Mouse (Mus musculus): ENCODE data around the gene Rela.

- TF ChIP-seq EP300 (IDR thresholded peaks at IDR 0.05), result no peak
- no peak for TF ChIP-seq CTCF (IDR thresholded peaks at IDR 0.05)
These were observed 17.3 kb upstream of the Rela start for GRCm38 (mm10) chr19:5620007-5620406.

Measured in lung, postnatal 0 days (tissue).